In genomic region chrX:52449177-52449576, GRCm38 (mm10) we compare ENCODE assay signal across 26 mouse cellular contexts.
DNase-seq lines count a peak whose midpoint lies in the region; ATAC-seq and TF ChIP-seq lines count a peak whose summit lies in the region.
"Had no signal": no experiment of that assay in that cellular context is flagged by ENCODE, and none has a peak within 500 bp of the region (broad histone marks: within the 10 kb centered on the region; RNA-seq: fewer than 3 reads in every experiment).

No protein-coding gene starts in this region.

- no peak for TF ChIP-seq RAD21 in MEL (IDR thresholded peaks at IDR 0.05; ENCODE audit: low read depth, low read length)

- H3K79me2 ChIP-seq in MEL (ENCODE audit: control insufficient read depth, insufficient read depth, low read length, poor library complexity) = no peaks in the 10 kb centered on the region

- H3K27ac ChIP-seq in limb, embryonic 11.5 days (replicated peaks; ENCODE audit: low read depth, low read length) = peak overlapping the region; percentile 22; the same call in 1 of the 2 replicates
- no peak overlapping the region for H3K27ac ChIP-seq in limb, embryonic 10.5 days
- H3K27ac ChIP-seq in MEL (ENCODE audit: control insufficient read depth, low read depth, low read length) = no peak overlapping the region
- H3K27ac ChIP-seq: embryonic facial prominence, embryonic 13.5 days; embryonic facial prominence, embryonic 15.5 days; forebrain, embryonic 10.5 days; forebrain, embryonic 12.5 days had no signal

- no peak for DNase-seq in limb, embryonic 11.5 days (ENCODE audit: low spot score)
- no peak for DNase-seq in limb, embryonic 10.5 days (ENCODE audit: low spot score)
- peak; percentile 39 for DNase-seq in MEL (ENCODE audit: low read depth, low spot score)
- DNase-seq in adrenal gland, adult 2 months = no peak
- no peak for DNase-seq in spleen, postnatal 36 days (ENCODE audit: low spot score in 2 of 2)
- no peak for DNase-seq in right cerebral cortex, adult 2 months (ENCODE audit: low spot score in 2 of 2)
- DNase-seq: adrenal gland, postnatal 10 days; adrenal gland, postnatal 25 days; cerebellum, adult 11 months; cerebellum, adult 18-20 months; cerebellum, adult 8-10 months; cerebellum, adult 9-11 months; cerebellum, postnatal 14 days; cerebellum, postnatal 36 days had no signal

- no peak overlapping the region for H3K4me2 ChIP-seq in limb, embryonic 11.5 days (ENCODE audit: low read depth, severe bottlenecking)
- H3K4me2 ChIP-seq: embryonic facial prominence, embryonic 13.5 days; embryonic facial prominence, embryonic 15.5 days; forebrain, embryonic 12.5 days had no signal

- H3K4me3 ChIP-seq in limb, embryonic 11.5 days (ENCODE audit: low read depth, low read length) = no peak overlapping the region
- no peak overlapping the region for H3K4me3 ChIP-seq in limb, embryonic 10.5 days
- no peak overlapping the region for H3K4me3 ChIP-seq in MEL (ENCODE audit: control insufficient read depth in 1 of 2, insufficient read depth in 1 of 2, low read depth in 2 of 2, low read length in 2 of 2)
- H3K4me3 ChIP-seq: embryonic facial prominence, embryonic 13.5 days; embryonic facial prominence, embryonic 15.5 days; erythroblast, embryonic 14.5 days; forebrain, embryonic 10.5 days; forebrain, embryonic 12.5 days had no signal

- no peak for ATAC-seq in limb, embryonic 11.5 days (ENCODE audit: insufficient number of reproducible peaks, low FRiP score, low TSS enrichment, low read depth)
- ATAC-seq in common myeloid progenitor, adult 5-6 weeks (replicated peaks; ENCODE audit: low read depth, poor library complexity, severe bottlenecking) = peak; percentile 72; the same call in 1 of the 2 replicates
- ATAC-seq in megakaryocyte progenitor cell, adult 5-6 weeks (replicated peaks; ENCODE audit: poor library complexity) = peak; percentile 72
- ATAC-seq: activated CD4-positive, CD25-positive, alpha-beta regulatory T cell, adult 4 months; forebrain, embryonic 14.5 days; forebrain, embryonic 16.5 days; Patski had no signal

- 16% methylated on average over 2 of the region's 2 CpGs for WGBS in limb, embryonic 11.5 days
- 27% methylated on average over 2 of the region's 2 CpGs for WGBS in limb, embryonic 10.5 days

- TF ChIP-seq CTCF in MEL (IDR thresholded peaks at IDR 0.05 in 2 of 3, conservative IDR thresholded peaks at IDR 0.05 in 1 of 3; ENCODE audit: control insufficient read depth in 1 of 3, insufficient read depth in 1 of 3, low read depth in 2 of 3, low read length in 3 of 3, poor library complexity in 1 of 3, severe bottlenecking in 1 of 3) = no peak

- no peaks in the 10 kb centered on the region for H3K36me3 ChIP-seq in limb, embryonic 11.5 days (ENCODE audit: control insufficient read depth, insufficient read depth, low read length)
- no peaks in the 10 kb centered on the region for H3K36me3 ChIP-seq in limb, embryonic 10.5 days
- H3K36me3 ChIP-seq in MEL (ENCODE audit: control insufficient read depth in 1 of 2, insufficient read depth in 2 of 2, low read length in 2 of 2) = no peaks in the 10 kb centered on the region; a peak in 1 of 4 replicates
- H3K36me3 ChIP-seq: embryonic facial prominence, embryonic 13.5 days; embryonic facial prominence, embryonic 15.5 days; forebrain, embryonic 10.5 days; forebrain, embryonic 12.5 days; G1E had no signal

- peaks cover 8% of the 10 kb centered on the region; the same call in 1 of the 2 replicates for H3K4me1 ChIP-seq in limb, embryonic 11.5 days (ENCODE audit: control insufficient read depth, insufficient read depth, low read length)
- peaks cover 72% of the 10 kb centered on the region for H3K4me1 ChIP-seq in limb, embryonic 10.5 days
- no peaks in the 10 kb centered on the region for H3K4me1 ChIP-seq in MEL (ENCODE audit: control insufficient read depth in 1 of 2, insufficient read depth in 2 of 2, low read length in 2 of 2)
- H3K4me1 ChIP-seq: forebrain, embryonic 12.5 days had no signal

- TF ChIP-seq EP300 in MEL (IDR thresholded peaks at IDR 0.05; ENCODE audit: low read depth in 1 of 2, low read length in 2 of 2) = no peak

- H3K27me3 ChIP-seq in limb, embryonic 11.5 days (ENCODE audit: control insufficient read depth, insufficient read depth, low read length) = no peaks in the 10 kb centered on the region
- peaks cover 15% of the 10 kb centered on the region; the same call in 1 of the 2 replicates for H3K27me3 ChIP-seq in limb, embryonic 10.5 days (ENCODE audit: low read depth, poor library complexity, severe bottlenecking)
- no peaks in the 10 kb centered on the region for H3K27me3 ChIP-seq in MEL (ENCODE audit: control insufficient read depth in 1 of 2, insufficient read depth in 2 of 2, low read length in 2 of 2)
- H3K27me3 ChIP-seq: embryonic facial prominence, embryonic 15.5 days had no signal

- TF ChIP-seq POLR2A in MEL (IDR thresholded peaks at IDR 0.05; ENCODE audit: control insufficient read depth in 1 of 2, insufficient read depth in 1 of 2, low read depth in 1 of 2, low read length in 2 of 2, poor library complexity in 1 of 2) = no peak

- H3K9me3 ChIP-seq in limb, embryonic 11.5 days (ENCODE audit: control insufficient read depth, low read length) = no peaks in the 10 kb centered on the region
- H3K9me3 ChIP-seq in limb, embryonic 10.5 days (replicated peaks) = no peaks in the 10 kb centered on the region
- no peaks in the 10 kb centered on the region for H3K9me3 ChIP-seq in MEL (replicated peaks; ENCODE audit: insufficient read depth, low read length)
- H3K9me3 ChIP-seq: embryonic facial prominence, embryonic 13.5 days; embryonic facial prominence, embryonic 15.5 days; forebrain, embryonic 10.5 days; forebrain, embryonic 12.5 days; G1E had no signal

- H3K9ac ChIP-seq in limb, embryonic 11.5 days (ENCODE audit: low read length) = no peak overlapping the region
- H3K9ac ChIP-seq in MEL (ENCODE audit: control insufficient read depth, low read depth, low read length, poor library complexity, severe bottlenecking) = no peak overlapping the region
- H3K9ac ChIP-seq: embryonic facial prominence, embryonic 13.5 days; embryonic facial prominence, embryonic 15.5 days; forebrain, embryonic 12.5 days had no signal

TF ChIP-seq in MEL, 35 proteins besides CTCF, POLR2A, EP300 and RAD21:
- TF ChIP-seq TAL1 (IDR thresholded peaks at IDR 0.05; ENCODE audit: low read length) (0 out of 2 replicates have a peak, but pooled peaks have one; percentile 4), TBP (IDR thresholded peaks at IDR 0.05; ENCODE audit: low read depth, low read length) (no peak), TCF12 (IDR thresholded peaks at IDR 0.05; ENCODE audit: low read depth, low read length) (0 out of 2 replicates have a peak, but pooled peaks have one; percentile 9)
